In the genomic region with DNA sequence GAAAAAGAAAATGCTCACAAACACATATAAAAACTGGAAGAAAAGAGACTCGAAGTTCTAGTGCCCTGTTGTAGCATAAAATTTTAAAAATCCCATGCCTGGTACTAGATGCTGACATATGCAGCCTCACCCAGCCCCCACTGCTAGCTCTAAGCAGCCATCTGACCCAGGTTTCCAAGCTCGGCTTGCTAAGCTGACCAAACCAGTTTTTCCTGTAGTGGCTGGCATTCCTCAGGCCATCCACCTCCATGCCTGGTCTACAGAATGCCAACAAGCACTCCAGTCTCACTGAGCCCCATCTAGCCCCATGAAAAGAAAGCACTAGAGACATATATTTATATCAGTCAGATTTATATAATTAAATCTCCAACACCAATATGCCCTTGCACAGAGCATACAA, we compare ENCODE assay signal across 13 mouse cellular contexts.
DNase-seq lines count a peak whose midpoint lies in the region; ATAC-seq and TF ChIP-seq lines count a peak whose summit lies in the region.
"Had no signal": no experiment of that assay in that cellular context is flagged by ENCODE, and none has a peak within 500 bp of the region (broad histone marks: within the 10 kb centered on the region; RNA-seq: fewer than 3 reads in every experiment).

No protein-coding gene starts in this region.

- peak; percentile 2 to 5 for DNase-seq in cerebellum, postnatal 10 days
- DNase-seq in cerebellum, adult 18-20 months: no peak
- DNase-seq in fat pad, adult 2 months (ENCODE audit: extremely low read depth, low read depth, low spot score): peak; percentile 10
- DNase-seq in kidney, postnatal 0 days (ENCODE audit: low spot score): peak; percentile 47
- peak; percentile 55 for DNase-seq in lung, postnatal 14 days
- no peak for DNase-seq in adrenal gland, postnatal 36 days
- no peak for DNase-seq in heart, postnatal 25 days (ENCODE audit: low spot score)
- DNase-seq in gastrocnemius, postnatal 10 days: no peak
- DNase-seq: cerebellum, adult 2 months; left cerebral cortex, postnatal 4 days; thymus, postnatal 36 days had no signal

- no peak overlapping the region for H3K4me3 ChIP-seq in kidney, postnatal 0 days (replicated peaks; ENCODE audit: low read depth, low read length)

- ATAC-seq in kidney, postnatal 0 days (replicated peaks; ENCODE audit: low FRiP score, low read depth): peak; percentile 93
- ATAC-seq: inflammation-experienced regulatory T-cells, adult 6 months had no signal

- no peaks in the 10 kb centered on the region for H3K36me3 ChIP-seq in kidney, postnatal 0 days (ENCODE audit: insufficient read depth, low read length)

- intact Hi-C loops in heart, postnatal 25 days (cut with DNase I): no loop called here

- no peak overlapping the region for H3K27ac ChIP-seq in kidney, postnatal 0 days
- H3K27ac ChIP-seq: macrophage had no signal

- no peak overlapping the region for H3K9ac ChIP-seq in kidney, postnatal 0 days (ENCODE audit: low read depth, low read length)

- WGBS in kidney, postnatal 0 days: 28% methylated on average over 2 of the region's 2 CpGs

- no peaks in the 10 kb centered on the region for H3K4me1 ChIP-seq in kidney, postnatal 0 days (replicated peaks; ENCODE audit: insufficient read depth, low read length)

- H3K27me3 ChIP-seq in kidney, postnatal 0 days (ENCODE audit: insufficient read depth, low read length): no peaks in the 10 kb centered on the region

- no peak for TF ChIP-seq CTCF in kidney, postnatal 0 days (IDR thresholded peaks at IDR 0.05; ENCODE audit: low read depth)

- no peak overlapping the region for H3K4me2 ChIP-seq in kidney, postnatal 0 days (ENCODE audit: low read length)

- H3K9me3 ChIP-seq in kidney, postnatal 0 days (replicated peaks; ENCODE audit: low read length): no peaks in the 10 kb centered on the region

Comparison
In these comparisons a context has a peak if more than half of its experiments do, and no peak if none do; other contexts are left out.
1. DNase-seq: peak in cerebellum, postnatal 10 days (2 of 2), fat pad, adult 2 months (single experiment), kidney, postnatal 0 days (single experiment) and lung, postnatal 14 days (single experiment); none in cerebellum, adult 18-20 months (0 of 2), adrenal gland, postnatal 36 days (0 of 2), heart, postnatal 25 days (single experiment) and gastrocnemius, postnatal 10 days (single experiment).